Mouse (Mus musculus) megakaryocyte, embryonic 14.5 days (primary cell): Measurements from ENCODE around the gene Rac3.

ENCODE experiments used
- FLI1 ChIP-seq: IDR thresholded peaks from 2 replicates; pipeline ENCODE4 v1.6.1; 2012; ENCODE audit warnings: low read length, inconsistent platforms, mixed read lengths
- GATA1 ChIP-seq: IDR thresholded peaks from 3 replicates; pipeline ENCODE4 v1.6.1; 2012; ENCODE audit warnings: mixed read lengths, low read length, inconsistent platforms, borderline replicate concordance

GRCm38 (mm10) chr11:120682683-120683082, 38.6 kb upstream of the Rac3 start:
- no peak for TF ChIP-seq FLI1
- TF ChIP-seq GATA1 = no peak
